Mouse (Mus musculus): ENCODE measurements at regions not wholly inside any gene's neighbourhood (a gene's known extent, or its start where the extent isn't known, plus 50 kb on each side); places are given as distances from the start of the nearest gene placed in this dataset.

DNA sequence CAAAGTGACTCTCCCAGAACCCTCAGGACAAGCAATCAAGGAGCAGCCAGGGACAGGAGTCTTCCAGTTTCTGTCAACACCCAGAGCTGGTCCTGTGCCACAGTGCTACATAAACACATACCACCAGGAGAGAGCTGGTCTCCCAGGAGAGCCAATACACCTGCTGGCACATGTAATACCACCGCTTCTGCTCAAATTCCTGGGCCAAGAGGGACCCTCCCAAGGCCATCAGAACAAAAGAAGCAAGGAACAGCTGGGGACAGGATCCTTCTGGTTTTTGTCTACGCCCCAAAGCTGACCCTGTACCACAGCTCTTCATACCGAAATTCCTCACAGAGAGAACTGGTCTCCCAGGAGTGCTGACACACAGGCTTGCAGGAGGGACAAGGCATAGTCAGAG, 695.4 kb upstream of the Tbl1xr1 start:
- DNase-seq (ENCODE audit: low read depth, low spot score) = no peak

DNA sequence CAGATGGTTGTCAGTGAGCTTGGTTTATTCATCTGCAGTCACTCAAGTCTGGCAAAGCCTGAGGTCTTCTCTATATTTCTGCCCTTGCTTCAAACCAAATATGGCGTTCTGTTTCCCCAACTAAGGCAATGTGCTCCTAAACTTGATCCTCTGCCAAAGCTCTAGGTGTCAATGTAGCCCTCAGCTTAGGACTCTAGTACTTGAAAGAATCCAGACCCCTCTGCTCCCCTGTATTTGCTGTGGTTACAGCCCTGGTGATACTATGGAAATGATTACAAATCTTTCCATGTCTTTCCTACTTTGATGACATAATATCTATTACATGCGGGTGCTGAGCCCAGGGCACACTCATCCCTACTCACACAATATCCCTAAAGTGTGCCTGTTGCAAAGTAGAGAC, 672.9 kb upstream of the Tbl1xr1 start:
- DNase-seq (ENCODE audit: low read depth, low spot score) = no peak

DNA sequence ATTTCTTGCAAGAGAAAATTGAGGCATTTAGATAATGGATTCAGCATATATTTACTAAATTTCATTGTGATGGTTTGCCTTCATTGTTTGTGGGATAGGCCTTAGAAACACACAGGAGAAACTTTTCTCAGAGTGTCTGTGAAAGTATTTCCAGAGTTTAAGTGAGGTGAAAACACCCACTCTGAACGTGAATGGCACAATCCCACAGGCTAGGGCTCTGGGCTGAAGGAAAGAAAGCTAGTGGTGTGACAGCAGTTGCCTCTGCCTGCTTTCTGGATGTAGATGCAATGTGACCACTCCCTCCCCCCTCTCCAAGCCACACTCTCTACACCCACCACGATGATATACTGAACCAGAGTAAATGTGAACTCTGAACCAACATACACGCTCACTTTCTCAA, 672.4 kb upstream of the Tbl1xr1 start:
- DNase-seq (ENCODE audit: low read depth, low spot score) = no peak

DNA sequence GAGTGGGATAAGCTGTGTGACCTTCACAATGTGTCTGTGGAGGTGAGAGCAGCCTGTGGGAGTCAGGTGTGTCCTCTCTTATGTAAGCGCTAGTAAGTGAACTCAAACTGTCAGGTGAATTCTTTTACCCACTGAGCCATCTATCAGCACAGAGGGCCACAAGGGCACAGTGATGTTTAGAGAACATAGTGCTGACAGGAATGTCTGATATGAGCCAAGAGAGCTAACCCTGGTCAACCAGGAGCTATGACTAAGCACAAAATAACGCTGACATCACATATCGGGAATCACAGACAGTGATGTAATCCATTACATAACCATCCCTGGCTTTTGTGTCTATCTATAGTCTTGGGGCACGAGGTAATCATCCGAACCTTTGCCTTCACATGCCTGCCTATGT, 669.4 kb upstream of the Tbl1xr1 start:
- no peak for DNase-seq (ENCODE audit: low read depth, low spot score)

DNA sequence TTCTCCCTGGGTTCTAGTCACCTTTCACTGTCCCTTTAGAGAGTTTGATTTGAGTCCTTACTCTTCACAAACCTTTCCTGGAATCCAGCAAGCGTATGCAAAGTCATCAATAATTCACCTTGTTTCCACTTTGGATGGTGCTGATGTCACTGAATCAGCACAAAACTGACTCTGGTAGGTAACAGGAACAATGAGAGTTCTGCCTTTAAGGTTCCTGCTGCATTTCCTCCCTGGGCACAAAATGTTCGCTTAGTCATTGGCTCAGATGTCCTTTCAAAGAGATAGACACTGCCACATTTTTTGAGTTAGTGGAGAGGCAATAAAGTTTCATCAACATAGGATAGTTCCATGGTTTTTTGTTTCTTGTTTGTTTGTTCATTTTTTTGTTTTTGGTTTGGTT, 664.4 kb upstream of the Tbl1xr1 start:
- no peak for DNase-seq (ENCODE audit: low read depth, low spot score)

DNA sequence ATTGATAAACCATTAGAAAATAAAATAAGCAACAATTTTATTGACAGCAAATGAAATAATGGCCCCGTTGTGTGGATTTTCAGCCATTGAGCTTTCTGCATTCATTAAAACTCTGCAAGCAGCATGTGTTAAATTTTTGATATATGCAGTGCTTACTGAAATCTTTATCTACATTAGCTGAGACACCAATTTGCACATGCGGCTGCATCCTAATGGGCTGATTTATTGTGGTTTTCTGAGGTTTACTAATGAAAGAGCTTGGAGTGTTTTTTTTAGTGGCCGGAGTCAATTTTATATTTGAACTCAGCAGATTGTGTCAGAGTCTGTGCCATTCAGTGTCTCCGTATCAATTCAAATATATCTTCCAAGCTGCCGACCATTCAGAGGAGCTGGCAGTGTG, 653.3 kb upstream of the Tbl1xr1 start:
- no peak for DNase-seq (ENCODE audit: low read depth, low spot score)

DNA sequence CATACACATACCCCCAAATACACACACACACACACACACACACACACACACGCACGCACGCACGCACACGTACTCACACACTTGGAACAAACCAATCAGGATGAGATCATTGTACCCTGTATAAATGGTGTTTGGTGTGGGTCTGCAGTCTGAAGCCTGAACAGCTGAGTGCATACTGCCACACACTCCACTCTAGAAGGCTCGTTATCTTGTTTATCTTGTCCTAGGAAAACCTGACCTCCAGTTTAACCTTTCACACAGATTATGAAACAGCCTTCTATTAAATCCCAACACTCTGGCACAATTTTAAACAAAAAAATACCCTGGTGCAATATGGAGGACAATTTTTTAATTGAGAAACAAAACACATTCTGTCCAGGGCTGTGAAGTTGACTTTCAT, 649.9 kb upstream of the Tbl1xr1 start:
- no peak for DNase-seq (ENCODE audit: low read depth, low spot score)

DNA sequence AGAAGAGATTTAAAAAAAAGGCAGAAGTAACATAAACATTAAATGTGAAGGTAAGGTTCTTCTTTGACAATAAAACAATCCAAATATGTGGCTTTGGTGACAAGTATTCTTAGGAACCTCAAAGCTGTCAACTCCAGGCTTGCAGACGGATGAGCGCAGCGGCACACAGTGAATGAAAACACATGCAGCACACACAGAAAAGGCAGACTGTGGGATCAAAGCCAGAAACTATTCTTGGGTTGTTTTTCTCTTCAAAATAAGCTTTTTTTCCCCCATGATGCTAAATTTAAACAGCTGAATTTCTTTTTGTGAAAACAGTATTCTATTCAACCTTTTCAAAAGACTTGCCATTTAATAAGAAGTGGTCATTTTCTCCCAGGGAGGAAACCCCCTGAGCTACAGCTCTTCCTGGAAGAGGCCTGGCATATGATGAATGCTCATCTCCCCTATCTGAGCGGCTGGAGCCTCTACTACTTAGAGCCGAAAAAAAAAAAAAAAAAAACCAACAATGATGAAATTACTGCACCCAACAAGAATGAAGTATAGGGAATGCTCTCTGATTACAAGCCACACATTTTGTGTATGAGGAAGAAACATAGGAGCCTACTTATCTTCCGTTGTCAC, 648.9 kb upstream of the Tbl1xr1 start:
- DNase-seq (ENCODE audit: low read depth, low spot score) = no peak

DNA sequence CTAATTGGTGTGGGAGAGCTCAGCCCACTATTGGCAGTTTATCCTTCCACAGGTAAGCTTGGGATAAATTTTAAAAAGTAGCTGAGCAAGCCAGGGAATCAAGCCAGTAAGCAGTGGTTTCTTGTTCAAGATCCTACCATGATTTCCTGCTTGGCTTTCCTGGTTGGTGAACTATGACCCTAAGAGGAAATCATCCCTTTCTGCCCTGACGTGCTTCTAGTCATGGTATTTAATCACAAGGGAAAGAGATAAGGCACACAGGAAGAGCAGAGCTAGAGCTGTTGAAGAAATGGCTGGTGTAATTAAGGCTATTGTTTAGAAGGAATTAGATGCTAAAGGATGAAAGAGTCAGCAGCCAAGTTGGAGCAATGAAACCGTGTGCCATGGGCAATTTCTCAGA, 648.3 kb upstream of the Tbl1xr1 start:
- DNase-seq (ENCODE audit: low read depth, low spot score) = no peak

DNA sequence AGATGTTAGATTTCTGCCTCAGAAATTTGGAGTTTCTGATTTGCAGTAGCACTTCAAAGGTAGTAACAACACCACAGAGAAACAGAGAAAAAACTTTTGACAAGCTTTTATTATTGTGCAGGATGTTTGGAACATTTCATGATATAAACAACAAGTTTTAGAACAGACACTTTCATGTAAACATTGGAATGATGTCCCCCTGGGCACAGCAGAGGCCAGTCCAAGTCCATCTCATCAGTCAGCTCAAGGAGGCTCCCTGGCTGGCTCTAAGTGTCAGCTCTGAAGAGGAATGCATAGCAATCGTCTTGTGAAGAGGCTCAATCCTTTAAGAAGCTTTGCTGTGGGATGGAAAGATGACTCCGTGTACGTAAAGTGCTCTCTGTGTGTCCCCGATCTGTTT, 612.2 kb upstream of the Tbl1xr1 start:
- peak; percentile 42 for DNase-seq (ENCODE audit: low read depth, low spot score)

DNA sequence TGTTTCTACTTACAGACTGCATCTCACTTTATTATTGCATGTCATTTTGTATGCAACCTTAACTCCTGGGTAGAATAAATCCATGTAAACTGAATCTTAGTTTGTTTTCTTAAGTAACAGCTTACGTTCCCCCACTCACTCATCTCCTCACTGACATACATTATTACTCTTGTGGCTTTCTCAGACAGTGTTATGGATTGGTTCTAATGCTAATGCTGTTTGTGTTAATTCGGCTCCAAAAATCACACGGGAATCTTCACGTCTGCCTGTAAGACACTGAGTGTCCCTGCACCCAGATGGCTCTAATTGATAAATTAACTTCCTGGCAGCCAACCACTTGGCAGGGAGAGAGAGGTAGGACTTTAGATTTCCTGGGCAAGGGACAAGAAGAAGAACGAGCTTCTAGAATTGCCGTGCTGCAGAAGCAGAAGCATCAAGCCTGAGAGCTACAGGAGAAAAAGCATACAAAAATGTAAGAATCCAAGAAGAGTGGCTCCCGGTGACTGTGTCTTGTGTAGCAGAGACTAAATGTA, 610.3 kb upstream of the Tbl1xr1 start:
- DNase-seq (ENCODE audit: low read depth, low spot score) = no peak

DNA sequence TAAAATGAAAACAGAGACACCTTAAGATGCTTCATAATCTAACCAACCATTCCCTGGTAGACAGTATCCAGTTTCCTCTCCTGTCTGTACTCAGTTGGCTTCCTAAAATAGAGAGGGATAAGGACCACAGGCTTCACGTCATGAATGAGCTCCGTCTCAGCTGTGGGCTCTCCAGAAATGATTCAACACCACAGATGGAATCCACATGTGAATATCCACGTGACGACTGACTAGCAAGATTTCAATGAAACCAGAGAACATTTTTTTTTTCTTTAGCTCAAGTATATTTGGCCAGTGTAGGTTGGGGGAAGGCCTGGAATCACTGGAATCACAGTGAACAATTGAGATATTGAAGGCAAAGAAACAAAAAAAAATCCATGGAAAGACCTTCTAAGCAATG, 599.1 kb upstream of the Tbl1xr1 start:
- DNase-seq (ENCODE audit: low read depth, low spot score) = no peak

DNA sequence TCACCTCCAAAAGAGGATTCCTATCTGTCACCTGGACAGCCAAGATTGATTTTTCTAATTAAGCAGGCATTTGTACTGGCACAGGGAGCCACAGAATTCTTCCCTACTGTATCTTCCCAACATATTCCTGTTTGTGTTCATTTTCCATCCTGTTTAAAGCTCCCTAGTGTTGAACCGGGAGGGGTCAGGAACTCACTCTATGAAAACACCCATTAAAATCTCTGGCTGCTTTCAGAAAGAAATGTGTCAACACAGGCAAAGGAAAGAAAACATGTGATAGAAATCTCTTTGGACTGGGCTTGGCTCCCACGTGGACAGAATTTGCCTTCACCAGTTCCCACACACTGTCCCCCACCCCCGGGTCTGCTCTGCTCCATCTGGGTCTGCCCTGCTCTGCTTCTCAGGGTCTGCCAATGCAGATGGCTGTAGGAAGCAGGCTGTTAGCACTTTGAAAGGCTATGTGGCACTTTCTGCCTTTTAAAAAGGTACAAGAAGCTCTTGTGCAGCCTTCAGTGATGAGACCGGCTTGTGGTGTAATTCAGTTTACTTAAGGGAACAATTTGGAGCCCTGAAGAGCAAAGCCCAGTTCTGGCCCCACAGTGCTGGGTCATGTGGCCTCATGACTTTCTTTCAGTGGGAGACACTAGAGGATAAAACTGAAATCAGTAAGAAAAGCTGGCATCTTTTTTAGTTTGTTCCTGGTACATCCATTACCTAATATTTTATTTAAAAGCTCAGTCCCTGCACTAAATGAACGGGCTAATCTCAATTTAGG, 597.2 kb upstream of the Tbl1xr1 start:
- DNase-seq (ENCODE audit: low read depth, low spot score) = no peak

DNA sequence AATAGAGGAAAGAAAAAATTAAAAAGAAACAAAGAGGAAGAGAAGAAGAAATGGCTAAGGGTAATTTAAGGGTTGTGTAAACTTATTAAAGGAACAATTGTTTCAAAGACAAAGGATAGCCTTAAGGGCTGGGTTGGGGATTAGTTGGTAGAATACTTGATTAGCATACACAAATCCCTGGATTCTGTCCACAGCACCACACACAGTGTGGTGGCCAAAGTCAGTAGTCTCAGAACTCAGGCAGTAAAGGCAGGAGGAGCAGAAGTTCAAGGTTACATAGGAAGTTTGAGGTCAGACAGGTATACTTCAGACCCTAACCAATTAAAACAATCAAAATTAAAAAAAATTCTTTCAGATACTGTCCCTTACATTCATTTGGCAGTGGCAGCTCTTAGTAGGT, 596.6 kb upstream of the Tbl1xr1 start:
- DNase-seq (ENCODE audit: low read depth, low spot score) = no peak

DNA sequence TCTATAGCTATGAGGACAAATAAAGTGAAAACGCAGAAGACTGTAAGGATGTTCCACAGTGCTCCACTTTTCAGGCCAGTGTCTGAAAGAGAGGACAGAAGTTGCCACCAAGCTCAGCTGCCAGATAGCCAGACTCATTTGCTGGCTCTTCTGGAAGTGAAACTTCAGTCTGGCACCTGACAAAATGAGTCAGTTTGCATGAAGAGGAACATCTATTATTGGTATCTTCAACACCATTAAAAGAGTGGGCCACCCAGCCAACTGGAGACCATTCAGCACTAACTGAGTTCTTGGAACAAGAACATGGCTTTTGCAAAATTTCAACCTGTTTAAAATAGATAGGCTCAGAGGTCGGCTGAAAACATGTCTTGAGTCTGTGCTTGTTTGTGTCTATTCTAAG, 592.4 kb upstream of the Tbl1xr1 start:
- DNase-seq (ENCODE audit: low read depth, low spot score) = no peak

DNA sequence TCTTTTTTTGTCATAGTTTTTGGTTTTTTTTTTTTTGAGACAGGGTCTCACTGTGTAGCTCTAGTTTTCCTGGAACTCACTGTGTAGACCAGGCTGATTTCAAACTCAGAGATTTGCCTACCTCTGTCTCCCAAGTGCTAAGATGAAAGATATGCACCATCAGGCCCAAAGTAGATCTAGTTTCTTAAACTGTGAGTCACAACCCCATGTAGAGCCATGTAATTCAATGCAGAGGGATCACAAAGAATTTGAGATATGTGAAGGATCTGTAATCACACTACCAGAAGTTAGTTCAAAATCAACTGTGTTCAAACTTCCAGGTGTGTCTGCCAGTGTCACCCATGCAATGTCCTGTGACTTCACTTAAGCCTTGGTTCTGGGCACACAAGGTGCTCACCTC, 591.0 kb upstream of the Tbl1xr1 start:
- DNase-seq (ENCODE audit: low read depth, low spot score) = no peak

DNA sequence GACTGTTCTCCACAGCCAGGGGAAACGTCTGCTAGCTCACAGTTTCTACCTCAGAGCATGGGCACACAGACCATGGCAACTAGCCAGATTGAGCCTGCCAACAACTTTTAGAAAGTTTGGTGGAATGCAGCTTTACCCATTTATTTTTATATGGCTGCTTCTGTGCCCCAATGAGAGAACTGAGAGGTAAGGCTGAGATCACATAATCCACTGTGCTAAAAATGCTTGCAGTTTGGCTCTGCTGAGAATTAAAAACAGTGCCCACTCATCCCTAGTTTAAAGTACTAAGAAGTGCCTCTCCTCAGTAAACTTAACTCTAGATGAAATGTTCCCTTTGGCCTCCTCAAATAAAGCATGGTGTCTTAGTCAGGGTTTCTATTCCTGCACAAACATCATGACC, 586.9 kb upstream of the Tbl1xr1 start:
- DNase-seq (ENCODE audit: low read depth, low spot score) = no peak

DNA sequence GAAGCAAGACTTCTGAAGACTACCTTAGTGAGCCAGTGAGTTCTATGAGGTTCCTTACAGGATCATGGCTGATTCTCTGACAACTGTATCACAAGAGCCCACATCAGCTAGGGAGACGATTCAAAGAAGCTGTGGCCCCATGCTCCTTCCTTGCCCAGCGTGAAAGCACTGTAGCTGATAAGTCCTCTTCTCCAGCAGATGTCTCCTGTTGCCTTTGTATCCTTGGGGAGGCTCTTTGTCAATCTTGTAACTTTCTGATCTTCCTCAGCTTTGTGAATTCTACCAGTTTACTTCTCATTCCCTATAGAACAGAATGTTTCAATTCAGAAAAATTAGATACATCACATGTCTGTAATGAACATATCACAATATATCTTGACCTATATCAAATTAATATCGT, 584.0 kb upstream of the Tbl1xr1 start:
- DNase-seq (ENCODE audit: low read depth, low spot score) = no peak

DNA sequence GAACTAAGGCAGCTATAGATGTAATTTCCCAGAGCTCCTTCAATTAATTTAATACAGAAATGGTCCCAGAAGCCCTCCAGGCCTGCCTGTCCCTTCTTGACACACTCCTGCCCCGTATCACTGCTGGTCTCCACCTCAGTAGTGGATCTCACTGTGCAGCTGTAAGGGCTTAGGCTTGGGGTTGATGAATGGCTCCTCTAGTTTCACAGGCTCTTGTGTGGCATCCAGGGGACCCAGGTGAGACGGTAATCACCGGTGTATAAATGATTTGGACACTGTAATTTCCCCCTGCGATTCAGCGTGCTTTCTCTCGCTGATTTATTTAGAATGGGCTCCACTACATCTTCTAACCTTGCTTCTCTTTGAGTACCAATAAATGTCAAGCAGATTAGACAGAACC, 583.1 kb upstream of the Tbl1xr1 start:
- no peak for DNase-seq (ENCODE audit: low read depth, low spot score)

DNA sequence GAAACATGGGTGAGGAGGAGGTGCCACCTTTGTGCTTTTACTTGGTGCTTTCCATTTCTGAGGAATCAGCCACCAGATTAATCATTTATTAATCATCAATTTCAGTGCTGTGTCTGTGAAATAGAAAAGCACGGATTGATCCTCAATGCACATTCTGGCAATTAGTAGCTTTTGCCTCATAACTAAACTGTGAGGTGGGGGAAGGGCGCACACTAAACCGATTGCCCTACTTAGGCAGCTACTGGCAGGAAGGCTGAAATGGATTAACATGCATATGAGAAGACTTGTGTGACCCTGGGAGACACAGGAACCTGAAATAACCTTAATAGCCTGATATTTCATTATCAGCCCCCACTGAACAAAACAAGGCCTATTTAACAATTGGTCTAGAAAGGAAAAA, 581.5 kb upstream of the Tbl1xr1 start:
- DNase-seq (ENCODE audit: low read depth, low spot score) = peak; percentile 73

DNA sequence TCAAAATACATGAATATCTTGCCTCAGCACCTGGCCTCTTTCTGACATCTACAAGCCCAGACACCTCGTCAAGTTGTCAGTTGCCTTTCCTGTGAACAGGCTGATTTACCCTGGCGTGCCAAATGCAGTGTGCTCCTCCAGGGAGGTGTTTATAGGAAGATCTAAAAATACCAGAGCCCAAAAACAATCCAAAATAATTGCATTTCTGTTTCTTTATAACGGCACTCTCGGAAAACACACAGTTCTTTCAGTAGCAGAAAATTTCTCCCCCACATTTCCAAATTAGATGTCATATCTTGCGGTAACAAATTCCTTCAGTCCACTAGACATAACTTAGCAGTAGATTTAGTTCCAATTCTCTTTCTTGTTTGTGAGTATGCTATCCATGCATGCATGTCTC, 580.8 kb upstream of the Tbl1xr1 start:
- DNase-seq (ENCODE audit: low read depth, low spot score) = no peak

DNA sequence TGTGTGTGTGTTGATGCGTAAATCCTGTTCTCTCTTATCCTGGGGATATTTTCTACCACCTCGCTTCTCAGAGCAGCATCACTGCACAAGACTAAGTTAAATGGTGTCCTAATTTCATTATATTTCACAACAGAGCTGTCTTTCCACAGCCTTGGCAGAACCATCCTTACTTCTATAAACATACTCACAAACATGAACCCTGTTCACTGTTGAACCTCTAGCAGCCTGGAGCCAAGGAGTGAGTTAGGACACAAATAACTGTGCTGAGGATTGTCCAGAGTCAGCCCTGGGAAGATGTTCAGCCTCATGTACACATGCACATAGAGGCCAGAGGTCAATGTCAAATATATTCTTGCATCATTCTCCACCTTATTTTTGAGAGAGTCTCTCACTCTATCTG, 580.3 kb upstream of the Tbl1xr1 start:
- DNase-seq (ENCODE audit: low read depth, low spot score) = no peak

DNA sequence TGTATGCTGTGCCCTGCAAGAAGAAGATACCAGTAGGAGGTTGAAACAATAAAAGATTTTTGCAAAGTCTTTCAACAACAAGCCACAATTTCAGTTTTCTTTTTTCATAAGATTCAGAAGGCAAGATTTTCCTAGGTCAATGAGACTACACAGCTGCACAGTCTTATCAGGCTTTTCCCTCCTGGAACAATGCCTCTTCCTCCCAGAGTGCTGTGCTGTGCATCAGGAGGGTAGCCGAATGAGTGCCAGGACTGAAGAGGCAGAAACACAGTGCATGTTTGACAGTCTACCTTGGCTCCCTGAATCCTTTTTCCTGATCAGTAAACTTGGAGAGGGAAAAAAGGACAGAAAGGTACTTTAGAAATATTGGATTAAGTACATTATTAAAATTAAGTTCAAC, 579.4 kb upstream of the Tbl1xr1 start:
- no peak for DNase-seq (ENCODE audit: low read depth, low spot score)

DNA sequence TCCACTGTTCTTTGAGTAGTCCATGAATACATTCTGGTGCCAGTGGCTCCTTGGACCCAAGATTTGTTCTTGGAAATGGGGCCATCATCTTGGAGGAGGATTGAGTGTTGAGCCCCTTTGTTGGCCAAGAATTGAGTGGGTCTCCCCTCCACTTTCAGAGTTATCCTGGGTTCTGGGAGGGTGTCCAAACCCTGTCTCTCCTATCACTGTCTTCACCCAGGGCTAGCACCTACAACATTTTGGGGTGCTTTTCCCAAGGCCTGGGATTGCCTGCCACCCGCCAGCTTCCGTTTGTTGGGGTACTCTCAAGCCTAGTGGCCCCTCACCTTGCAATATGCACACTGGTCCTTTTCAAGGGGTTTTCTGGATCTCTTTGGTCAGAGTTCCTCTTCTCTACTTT, 568.8 kb upstream of the Tbl1xr1 start:
- no peak for DNase-seq (ENCODE audit: low read depth, low spot score)

Data from retina, adult 2 months (tissue).